Mouse (Mus musculus): ENCODE measurements around the gene Tm4sf5.

- TF ChIP-seq POLR2A (IDR thresholded peaks at IDR 0.05; ENCODE audit: low read depth, low read length) = no peak
- no peak for TF ChIP-seq CTCF (IDR thresholded peaks at IDR 0.05; ENCODE audit: extremely low read depth, insufficient read length, insufficient replicate concordance, low read depth, low read length)
These were observed 35.9 kb downstream of the Tm4sf5 start for GRCm38 (mm10) chr11:70540928-70541327.
